Mouse (Mus musculus) monocyte, adult 2 months (primary cell): ENCODE measurements around the gene Prss8.
A peak's percentile ranks its signal among the peaks of the same experiment; 100 is the strongest.

Experiments used
- DNase-seq, 2 experiments: peaks; one replicate each; pipeline ENCODE4 v3.0.0; 2022; ENCODE audit warnings: low spot score in 2 of 2, low read depth in 1 of 2

The Prss8 gene

GRCm38 (mm10) chr7:127930636-127931035, 732 bp upstream of the Prss8 start:
- no peak for DNase-seq

DNA sequence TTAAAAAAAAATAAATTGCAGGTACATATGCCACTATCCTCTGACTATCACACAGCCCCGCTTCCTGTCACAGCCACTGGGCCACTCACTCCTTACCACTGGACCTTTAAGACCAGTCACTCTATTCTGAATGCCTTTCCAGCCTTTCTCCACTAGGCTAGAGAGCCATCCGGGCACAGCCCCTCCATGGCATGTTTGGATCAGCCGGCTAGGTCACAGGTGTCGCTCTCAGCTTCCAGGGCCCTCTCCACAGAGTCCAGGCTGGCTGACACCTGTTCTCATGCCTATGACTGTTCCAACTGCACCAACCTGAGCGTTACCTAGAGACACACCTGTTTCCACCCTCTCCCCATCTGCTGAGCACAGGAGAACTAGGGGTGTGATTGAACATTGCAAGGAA, 1.3 kb downstream of the Prss8 start:
- DNase-seq, result no peak

- no peak for DNase-seq
These were observed 2.2 kb downstream of the Prss8 start for GRCm38 (mm10) chr7:127927726-127928125.

GRCm38 (mm10) chr7:127926846-127927245, 3.1 kb downstream of the Prss8 start:
- DNase-seq, result no peak

GRCm38 (mm10) chr7:127926066-127926465, 3.8 kb downstream of the Prss8 start:
- no peak for DNase-seq

DNA sequence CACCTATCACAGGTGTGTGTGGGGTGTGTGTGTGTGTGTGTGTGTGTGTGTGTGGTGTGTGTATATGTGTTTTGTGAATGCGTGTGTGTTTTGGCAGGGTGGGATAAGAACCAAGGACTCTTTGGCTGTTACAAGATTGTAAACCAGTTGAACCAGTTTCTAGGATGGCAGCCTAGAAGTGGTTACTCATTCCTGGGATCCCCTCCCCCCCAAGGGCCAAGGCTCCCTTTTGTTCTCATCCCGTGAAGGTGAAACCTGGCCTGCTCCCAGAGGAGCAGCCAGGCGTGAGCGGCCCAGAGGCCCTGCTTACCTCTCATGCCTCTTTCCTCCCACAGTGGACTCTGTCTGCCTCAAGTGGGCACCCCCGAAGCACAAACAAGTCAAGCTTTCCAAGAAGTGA, 4.7 kb downstream of the Prss8 start:
- no peak for DNase-seq

DNA sequence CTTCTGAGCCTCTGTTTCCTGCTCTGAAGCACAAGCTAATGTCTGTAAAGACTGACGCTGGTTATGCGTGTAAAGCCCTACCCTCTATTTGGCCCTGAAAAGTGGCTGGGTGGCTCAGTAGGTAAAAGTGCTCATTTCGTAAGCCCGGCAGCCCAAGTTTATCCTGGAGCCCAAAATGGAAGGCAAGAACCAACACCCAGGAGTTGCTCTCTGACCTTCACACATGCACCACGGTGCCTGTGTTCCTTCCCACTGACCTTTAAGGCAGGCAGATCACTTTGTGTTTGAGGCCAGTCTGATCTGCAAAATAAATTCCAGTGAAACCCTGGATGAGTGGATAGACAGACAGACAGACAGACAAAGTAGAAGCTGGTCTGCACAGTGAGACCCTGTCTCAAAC, 6.2 kb downstream of the Prss8 start:
- DNase-seq, result no peak

DNA sequence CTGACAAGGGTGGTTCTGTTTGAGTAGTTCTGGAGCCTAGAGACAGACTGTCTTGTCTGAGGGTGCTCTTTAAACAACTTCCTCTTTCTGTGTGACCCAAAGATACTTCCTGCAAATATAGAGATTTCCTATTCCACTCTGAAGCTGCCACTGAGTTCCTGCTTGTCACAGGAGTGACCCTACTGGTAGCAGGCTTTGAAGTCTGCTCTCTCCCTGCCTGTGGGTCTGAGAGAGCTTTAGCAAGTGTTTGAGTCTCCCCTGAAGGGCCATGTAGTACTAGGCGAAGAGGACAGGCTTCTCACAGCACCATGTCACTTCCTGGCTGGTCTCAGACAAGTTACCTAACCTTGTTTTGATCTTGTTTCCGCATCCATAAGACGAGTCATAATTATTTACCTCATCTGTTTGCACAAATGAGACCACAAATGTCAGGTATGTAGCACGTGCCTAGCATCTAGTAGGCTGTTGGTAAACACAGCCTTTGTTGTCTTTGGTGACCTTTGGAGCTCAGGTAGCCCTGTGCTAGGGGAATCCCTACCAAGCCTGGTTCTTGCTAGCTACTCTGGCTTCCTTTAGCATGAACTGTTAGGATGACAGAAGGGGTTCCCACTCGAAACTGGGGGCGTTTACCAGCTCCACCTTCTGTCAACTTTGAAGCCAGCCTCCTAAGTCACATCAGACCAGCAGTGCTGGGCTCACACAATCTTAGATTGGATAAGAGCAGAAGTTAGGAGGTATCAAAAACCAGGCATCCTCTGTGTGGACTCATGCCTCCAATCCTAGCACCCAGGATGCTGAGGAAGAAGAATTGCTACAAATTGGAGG, 7.2 kb downstream of the Prss8 start:
- peak in 1 of 2 experiments; percentile 57 for DNase-seq

GRCm38 (mm10) chr7:127921516-127921915, 8.4 kb downstream of the Prss8 start:
- DNase-seq, result no peak

DNA sequence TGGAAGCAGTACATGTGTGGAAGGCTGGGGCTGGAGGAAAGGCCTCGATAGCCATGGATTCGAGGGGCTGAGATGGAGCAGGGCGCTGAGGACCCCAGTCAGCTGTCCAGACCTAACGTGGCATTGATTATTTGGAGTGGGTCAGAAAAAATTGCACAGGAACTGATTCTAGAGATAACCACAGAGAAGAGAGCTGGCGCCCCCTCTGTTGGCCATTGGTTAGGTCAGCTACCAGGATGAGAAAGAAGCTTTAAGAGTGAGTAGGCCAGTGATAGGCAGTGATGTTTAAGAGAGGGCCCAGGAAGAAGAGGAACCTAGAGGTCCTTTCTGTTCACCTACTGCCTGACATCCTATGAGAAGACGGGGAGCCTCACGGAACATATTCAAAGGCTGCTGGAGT, 10.6 kb downstream of the Prss8 start:
- DNase-seq, result no peak

DNA sequence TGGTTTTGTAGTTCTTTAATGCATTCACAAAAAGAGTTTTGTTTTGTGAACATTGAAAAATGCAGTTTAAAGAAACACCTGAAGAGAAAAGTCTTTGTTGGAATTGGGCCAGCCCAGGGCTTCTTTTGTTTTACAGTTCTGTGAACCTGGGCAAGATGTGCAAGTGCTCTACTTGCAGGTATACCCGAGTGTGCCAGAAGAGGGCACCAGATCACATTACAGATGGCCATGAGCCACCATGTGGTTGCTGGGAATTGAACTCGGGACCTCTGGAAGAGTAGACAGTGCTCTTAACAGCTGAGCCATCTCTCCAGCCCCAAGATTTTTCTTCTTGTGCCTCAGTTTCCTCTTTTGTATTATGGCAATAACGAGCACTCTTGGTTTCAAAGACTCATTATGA, 11.7 kb downstream of the Prss8 start:
- DNase-seq, result no peak

GRCm38 (mm10) chr7:127915293-127915692, 14.6 kb downstream of the Prss8 start:
- no peak for DNase-seq

DNA sequence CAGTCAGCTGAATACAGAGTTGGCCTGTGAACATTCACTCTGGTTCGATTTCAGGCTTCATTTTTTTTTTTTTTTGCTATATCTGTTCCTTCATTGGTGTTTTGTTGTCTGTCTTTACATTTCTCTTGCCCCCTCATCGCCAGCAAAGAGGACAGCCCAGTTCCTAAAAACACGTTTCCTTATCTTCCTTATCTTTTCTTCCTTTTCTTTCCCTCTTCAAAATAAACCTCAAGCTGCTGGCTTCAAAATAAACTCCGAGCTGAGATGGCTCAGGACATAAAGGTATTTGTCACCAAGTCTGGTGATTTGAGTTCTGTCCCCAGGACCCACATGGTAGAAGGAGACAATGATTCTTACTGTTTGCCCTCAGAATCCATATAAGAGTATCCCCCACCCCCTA, 17.0 kb downstream of the Prss8 start:
- DNase-seq, result no peak

DNA sequence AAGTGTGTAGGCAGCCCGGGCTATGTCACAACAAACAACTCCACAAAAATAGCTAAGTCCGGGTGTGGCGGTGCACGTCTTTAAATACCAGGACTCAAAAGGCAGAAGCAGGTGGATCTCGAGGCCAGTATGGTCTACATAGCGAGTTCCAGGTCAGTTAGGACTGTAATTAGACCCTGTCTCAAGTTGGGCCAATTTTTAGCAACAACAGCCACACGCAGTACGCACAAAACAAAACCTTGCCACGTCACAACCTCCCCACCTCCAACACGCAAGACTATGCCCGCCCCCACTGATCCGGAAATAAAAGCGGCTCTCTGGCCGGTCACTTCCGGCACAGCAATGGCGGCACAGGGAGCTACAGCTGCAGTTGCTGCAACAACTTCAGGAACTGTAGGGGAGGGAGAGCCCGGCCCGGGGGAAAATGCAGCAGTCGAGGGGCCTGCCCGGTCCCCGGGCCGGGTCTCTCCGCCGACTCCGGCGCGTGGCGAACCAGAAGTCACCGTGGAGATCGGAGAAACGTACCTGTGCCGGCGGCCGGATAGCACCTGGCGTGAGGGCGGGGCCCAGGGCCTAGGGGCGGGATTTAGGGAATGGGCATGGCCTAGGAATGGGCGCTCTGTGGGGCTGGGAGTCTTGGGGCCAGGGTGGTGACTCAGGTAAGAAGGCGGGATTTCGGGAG, 17.6 kb downstream of the Prss8 start, which contains the start of gene Kat8:
TSS of gene Kat8 (plus strand) at position 327 of the 682 bp plus-strand sequence.
- DNase-seq, result peak in 1 of 2 experiments; percentile 70

- DNase-seq, result no peak
These were observed 21.2 kb downstream of the Prss8 start for GRCm38 (mm10) chr7:127908656-127909055.

- no peak for DNase-seq
These were observed 22.0 kb downstream of the Prss8 start for GRCm38 (mm10) chr7:127907939-127908338.

GRCm38 (mm10) chr7:127903971-127904796, 25.7 kb downstream of the Prss8 start, which contains the start of gene Bckdk:
Gene Bckdk, plus strand, starts transcription at chr7:127904082.
- DNase-seq, result no peak

DNA sequence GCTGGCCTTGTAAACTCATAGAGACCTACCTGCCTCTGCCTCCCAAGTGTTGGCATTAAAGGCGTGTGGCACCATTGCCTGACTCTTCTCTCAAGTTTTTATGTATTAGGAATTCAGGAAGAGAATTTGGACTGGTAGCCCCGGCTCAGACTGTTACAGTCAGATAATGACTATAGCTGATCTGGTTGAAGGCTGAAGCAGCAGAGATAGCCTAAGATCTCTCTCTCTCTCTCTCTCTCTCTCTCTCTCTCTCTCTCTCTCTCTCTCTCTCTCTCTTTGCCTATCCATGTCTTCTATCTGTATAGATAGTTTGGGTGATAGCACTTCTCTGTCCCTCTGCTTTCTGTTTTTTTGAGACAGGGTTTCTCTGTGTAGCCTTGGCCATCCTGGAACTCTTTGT, 28.1 kb downstream of the Prss8 start:
- no peak for DNase-seq

GRCm38 (mm10) chr7:127899997-127900396, 29.9 kb downstream of the Prss8 start:
- no peak for DNase-seq

- no peak for DNase-seq
These were observed 31.5 kb downstream of the Prss8 start for GRCm38 (mm10) chr7:127898179-127898956.

GRCm38 (mm10) chr7:127897542-127897941, 32.4 kb downstream of the Prss8 start:
- no peak for DNase-seq
